Mouse (Mus musculus): ENCODE results near the gene Zfyve21. TPM values are rescaled to one million over a fixed set of nuclear protein-coding genes. Genes with fewer than 3 reads are reported as not detected.

The Zfyve21 gene
- polyA plus RNA-seq, 1 experiment from 2014 or later = 159 TPM

DNA sequence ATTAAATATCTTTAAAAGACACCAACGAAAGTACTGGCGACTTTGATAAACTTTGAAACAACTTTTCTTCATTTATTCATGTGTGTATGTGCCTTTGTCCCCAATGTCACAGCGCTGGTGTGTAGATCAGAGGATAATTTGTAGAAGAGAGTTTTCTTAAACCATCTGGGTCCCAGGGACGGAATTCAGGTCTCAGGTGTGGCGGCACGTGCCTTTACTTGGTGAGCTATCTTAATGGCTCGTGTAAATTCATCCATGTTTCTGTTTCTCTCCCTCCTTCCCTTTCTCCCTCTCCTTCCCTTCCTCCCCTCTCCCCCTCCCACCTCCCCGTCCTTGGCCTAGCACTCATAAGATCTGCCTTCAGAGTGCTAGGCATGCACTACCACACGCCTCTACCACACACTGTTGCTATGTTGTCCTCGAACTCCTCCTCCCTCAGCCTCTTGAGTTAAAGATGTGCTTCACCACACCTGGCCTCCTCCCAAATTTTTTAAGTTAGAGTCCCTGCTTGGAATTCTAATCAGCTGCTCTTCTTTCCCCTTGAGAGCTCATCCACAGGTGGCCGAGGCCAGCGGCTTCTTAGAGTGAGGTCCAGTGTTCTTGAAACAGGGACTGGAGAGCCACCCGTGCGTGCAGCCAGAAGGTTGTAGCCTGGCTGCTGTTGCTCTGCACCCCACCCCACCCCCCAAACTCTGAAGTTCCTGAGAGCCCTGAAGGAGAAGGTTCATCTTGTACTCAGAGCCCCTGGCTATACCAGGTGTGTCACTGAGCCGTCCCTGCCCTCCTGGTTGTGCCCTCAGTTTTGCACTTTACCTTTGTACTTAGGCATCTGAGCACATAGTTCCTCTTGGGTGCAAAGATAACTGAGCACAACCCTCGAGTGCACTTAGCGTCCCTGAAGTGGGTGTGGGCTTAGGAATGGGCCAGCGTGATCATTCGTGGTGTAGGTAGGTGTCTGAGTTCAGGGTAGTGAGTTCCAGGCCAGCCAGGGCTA, 1.1 kb downstream of the Zfyve21 start:
- 18% methylated on average over 19 of the region's 19 CpGs for WGBS
- peaks cover 3% of the 10 kb centered on the region; the same call in 1 of the 2 replicates for H3K36me3 ChIP-seq (ENCODE audit: insufficient read depth, low read length)
- H3K27ac ChIP-seq (ENCODE audit: low read length) = peak overlapping the region; percentile 96
- peaks cover 50% of the 10 kb centered on the region for H3K4me1 ChIP-seq (ENCODE audit: insufficient read depth, low read length)
- peak overlapping the region; percentile 82 for H3K4me2 ChIP-seq (replicated peaks; ENCODE audit: low read depth, low read length)
- H3K4me3 ChIP-seq (ENCODE audit: low read length) = peak overlapping the region; percentile 76
- peak overlapping the region; percentile 92 for H3K9ac ChIP-seq (replicated peaks; ENCODE audit: low read length)
- no peaks in the 10 kb centered on the region for H3K27me3 ChIP-seq (ENCODE audit: insufficient read depth, low read length)
- H3K9me3 ChIP-seq (ENCODE audit: low read length) = no peaks in the 10 kb centered on the region
- ATAC-seq (ENCODE audit: low FRiP score, low TSS enrichment) = no peak

GRCm38 (mm10) chr12:111816528-111816927, 2.6 kb downstream of the Zfyve21 start:
- Histone ChIP-seq H3K36me3 (ENCODE audit: insufficient read depth, low read length) (peaks cover 3% of the 10 kb centered on the region; the same call in 1 of the 2 replicates), H3K9ac (replicated peaks; ENCODE audit: low read length) (peak overlapping the region; percentile 48), H3K4me3 (ENCODE audit: low read length) (peak overlapping the region; percentile 19), H3K4me2 (replicated peaks; ENCODE audit: low read depth, low read length) (peak overlapping the region; percentile 82), H3K4me1 (ENCODE audit: insufficient read depth, low read length) (peaks cover 51% of the 10 kb centered on the region), H3K27me3 (ENCODE audit: insufficient read depth, low read length) (no peaks in the 10 kb centered on the region), H3K27ac (ENCODE audit: low read length) (peak overlapping the region; percentile 51), H3K9me3 (ENCODE audit: low read length) (no peaks in the 10 kb centered on the region)
- WGBS = 43% methylated on average over 13 of the region's 13 CpGs
- ATAC-seq (ENCODE audit: low FRiP score, low TSS enrichment) = no peak

DNA sequence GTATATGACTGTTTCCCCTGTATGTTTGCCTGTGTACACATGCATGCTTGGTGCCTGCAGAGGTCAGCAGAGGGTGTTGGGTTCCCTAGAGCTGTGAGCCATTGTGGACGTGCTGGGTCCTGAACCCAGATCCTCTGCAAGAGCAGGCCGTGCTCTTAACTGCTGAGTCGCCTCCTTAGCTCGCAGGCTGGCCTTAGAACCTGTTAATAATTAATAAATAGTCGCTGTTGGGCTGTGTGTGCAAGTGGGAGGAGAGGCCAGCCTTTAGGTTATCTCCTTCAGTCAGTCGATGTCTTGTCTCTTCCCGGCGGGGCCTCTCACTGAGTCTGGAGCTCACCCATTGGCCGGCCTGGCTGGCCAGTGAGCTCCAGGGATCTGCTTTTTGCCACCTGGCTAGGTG, 3.0 kb downstream of the Zfyve21 start:
- H3K4me1 ChIP-seq (ENCODE audit: insufficient read depth, low read length) = peaks cover 51% of the 10 kb centered on the region
- H3K27ac ChIP-seq (ENCODE audit: low read length) = peak overlapping the region; percentile 51
- peak overlapping the region; percentile 19; the same call in 1 of the 2 replicates for H3K4me3 ChIP-seq (ENCODE audit: low read length)

GRCm38 (mm10) chr12:111817991-111818390, 4.0 kb downstream of the Zfyve21 start:
- Histone ChIP-seq H3K27me3 (ENCODE audit: insufficient read depth, low read length) (no peaks in the 10 kb centered on the region), H3K27ac (ENCODE audit: low read length) (no peak overlapping the region), H3K4me2 (replicated peaks; ENCODE audit: low read depth, low read length) (no peak overlapping the region), H3K9me3 (ENCODE audit: low read length) (no peaks in the 10 kb centered on the region), H3K9ac (replicated peaks; ENCODE audit: low read length) (no peak overlapping the region), H3K4me3 (ENCODE audit: low read length) (no peak overlapping the region), H3K36me3 (ENCODE audit: insufficient read depth, low read length) (peaks cover 3% of the 10 kb centered on the region; the same call in 1 of the 2 replicates), H3K4me1 (ENCODE audit: insufficient read depth, low read length) (peaks cover 45% of the 10 kb centered on the region)
- no peak for ATAC-seq (ENCODE audit: low FRiP score, low TSS enrichment)
- 87% methylated on average over 8 of the region's 8 CpGs for WGBS

More for the DNA sequence above, 3.0 kb downstream of the Zfyve21 start:
- H3K27me3 ChIP-seq (ENCODE audit: insufficient read depth, low read length) = no peaks in the 10 kb centered on the region
- no peaks in the 10 kb centered on the region for H3K9me3 ChIP-seq (ENCODE audit: low read length)
- H3K4me2 ChIP-seq (replicated peaks; ENCODE audit: low read depth, low read length) = peak overlapping the region; percentile 82
- WGBS = 52% methylated on average over 9 of the region's 9 CpGs
- H3K9ac ChIP-seq (replicated peaks; ENCODE audit: low read length) = peak overlapping the region; percentile 48
- no peak for ATAC-seq (ENCODE audit: low FRiP score, low TSS enrichment)
- H3K36me3 ChIP-seq (ENCODE audit: insufficient read depth, low read length) = peaks cover 3% of the 10 kb centered on the region; the same call in 1 of the 2 replicates

GRCm38 (mm10) chr12:111819936-111820335, 6.0 kb downstream of the Zfyve21 start:
- Histone ChIP-seq H3K4me2 (replicated peaks; ENCODE audit: low read depth, low read length) (no peak overlapping the region), H3K4me1 (ENCODE audit: insufficient read depth, low read length) (peaks cover 40% of the 10 kb centered on the region), H3K27ac (ENCODE audit: low read length) (no peak overlapping the region), H3K9me3 (ENCODE audit: low read length) (no peaks in the 10 kb centered on the region), H3K4me3 (ENCODE audit: low read length) (no peak overlapping the region), H3K27me3 (ENCODE audit: insufficient read depth, low read length) (no peaks in the 10 kb centered on the region), H3K36me3 (ENCODE audit: insufficient read depth, low read length) (peaks cover 17% of the 10 kb centered on the region), H3K9ac (replicated peaks; ENCODE audit: low read length) (no peak overlapping the region)
- ATAC-seq (ENCODE audit: low FRiP score, low TSS enrichment) = no peak
- WGBS = 53% methylated on average over 8 of the region's 8 CpGs

DNA sequence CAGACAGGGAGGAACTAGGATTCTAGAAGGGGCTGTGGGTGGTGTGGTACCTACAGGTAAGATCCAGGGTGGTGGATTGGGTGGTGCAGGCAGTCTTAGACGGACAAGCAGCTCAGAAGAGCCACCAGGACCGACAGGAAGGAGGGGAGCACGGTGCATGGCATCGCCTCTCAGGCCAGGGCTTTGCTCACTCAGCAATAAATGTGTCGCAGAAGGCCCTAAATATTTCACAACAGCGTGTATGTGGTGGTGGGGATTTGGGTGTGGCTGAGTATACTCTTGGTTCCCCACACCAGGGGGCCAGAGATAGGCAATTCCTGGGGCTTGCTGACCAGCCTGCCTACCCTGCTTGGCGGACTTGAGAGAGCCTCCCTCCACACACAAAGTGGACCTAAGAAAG, 6.7 kb downstream of the Zfyve21 start:
- Histone ChIP-seq H3K27ac (ENCODE audit: low read length) (no peak overlapping the region), H3K4me3 (ENCODE audit: low read length) (no peak overlapping the region), H3K4me2 (replicated peaks; ENCODE audit: low read depth, low read length) (no peak overlapping the region), H3K27me3 (ENCODE audit: insufficient read depth, low read length) (no peaks in the 10 kb centered on the region), H3K36me3 (ENCODE audit: insufficient read depth, low read length) (peaks cover 24% of the 10 kb centered on the region), H3K4me1 (ENCODE audit: insufficient read depth, low read length) (peaks cover 32% of the 10 kb centered on the region), H3K9ac (replicated peaks; ENCODE audit: low read length) (no peak overlapping the region), H3K9me3 (ENCODE audit: low read length) (no peaks in the 10 kb centered on the region)
- ATAC-seq (ENCODE audit: low FRiP score, low TSS enrichment) = no peak
- 68% methylated on average over 7 of the region's 7 CpGs for WGBS

DNA sequence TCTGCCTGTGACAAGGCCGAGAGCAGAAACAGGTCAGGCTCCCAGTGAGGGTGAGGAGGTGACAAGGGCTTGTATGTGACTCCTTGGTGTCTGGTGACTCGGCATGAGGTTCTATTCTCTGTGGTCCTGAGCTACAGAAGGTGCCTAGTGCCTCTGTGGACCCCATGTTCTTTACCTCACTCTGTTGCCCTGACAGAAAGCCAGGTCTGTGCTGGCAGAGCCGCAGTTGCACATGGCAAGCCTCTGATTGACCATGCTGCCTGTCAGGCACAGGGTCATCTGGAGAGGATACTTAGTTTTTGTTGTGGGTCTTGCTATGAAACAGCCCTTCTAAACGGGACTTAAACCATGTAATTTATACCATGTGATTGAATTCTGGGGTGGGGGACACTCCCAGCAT, 8.0 kb downstream of the Zfyve21 start:
- WGBS = 66% methylated on average over 4 of the region's 4 CpGs

GRCm38 (mm10) chr12:111827556-111827955, 13.6 kb downstream of the Zfyve21 start:
- WGBS = 85% methylated on average over 12 of the region's 12 CpGs
- H3K4me2 ChIP-seq (replicated peaks; ENCODE audit: low read depth, low read length) = no peak overlapping the region
- H3K9me3 ChIP-seq (ENCODE audit: low read length) = no peaks in the 10 kb centered on the region
- no peaks in the 10 kb centered on the region for H3K27me3 ChIP-seq (ENCODE audit: insufficient read depth, low read length)
- H3K4me3 ChIP-seq (ENCODE audit: low read length) = no peak overlapping the region
- H3K9ac ChIP-seq (replicated peaks; ENCODE audit: low read length) = no peak overlapping the region
- H3K27ac ChIP-seq (ENCODE audit: low read length) = no peak overlapping the region
- peaks cover 85% of the 10 kb centered on the region for H3K36me3 ChIP-seq (ENCODE audit: insufficient read depth, low read length)
- ATAC-seq (ENCODE audit: low FRiP score, low TSS enrichment) = no peak
- H3K4me1 ChIP-seq (ENCODE audit: insufficient read depth, low read length) = no peaks in the 10 kb centered on the region

More for the DNA sequence above, 8.0 kb downstream of the Zfyve21 start:
- ATAC-seq (ENCODE audit: low FRiP score, low TSS enrichment) = no peak
- Histone ChIP-seq H3K27me3 (ENCODE audit: insufficient read depth, low read length) (no peaks in the 10 kb centered on the region), H3K9me3 (ENCODE audit: low read length) (no peaks in the 10 kb centered on the region), H3K36me3 (ENCODE audit: insufficient read depth, low read length) (peaks cover 36% of the 10 kb centered on the region), H3K4me2 (replicated peaks; ENCODE audit: low read depth, low read length) (no peak overlapping the region), H3K4me1 (ENCODE audit: insufficient read depth, low read length) (peaks cover 20% of the 10 kb centered on the region), H3K9ac (replicated peaks; ENCODE audit: low read length) (no peak overlapping the region), H3K4me3 (ENCODE audit: low read length) (no peak overlapping the region), H3K27ac (ENCODE audit: low read length) (no peak overlapping the region)

DNA sequence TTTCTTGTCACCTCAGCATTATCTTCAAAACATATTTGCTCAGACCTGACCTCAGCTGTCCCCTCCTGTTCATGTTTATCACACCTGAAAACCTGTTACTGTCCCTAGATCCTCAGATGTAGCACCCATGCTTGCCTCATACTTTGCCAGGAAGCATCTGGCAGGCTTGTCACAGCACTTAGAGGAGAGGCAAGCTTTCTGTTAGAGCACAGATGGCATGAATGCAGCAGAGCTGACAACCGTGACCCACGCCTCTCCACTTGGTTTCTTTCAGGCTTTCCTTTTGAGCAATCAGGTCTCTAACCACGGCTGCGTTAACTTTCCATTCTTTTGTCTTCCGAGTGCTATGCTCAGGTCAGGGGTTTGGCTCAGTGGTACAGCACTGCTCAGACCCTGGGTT, 15.5 kb downstream of the Zfyve21 start:
- 90% methylated on average over 5 of the region's 5 CpGs for WGBS
- Histone ChIP-seq H3K27ac (ENCODE audit: low read length) (no peak overlapping the region), H3K9ac (replicated peaks; ENCODE audit: low read length) (no peak overlapping the region), H3K27me3 (ENCODE audit: insufficient read depth, low read length) (no peaks in the 10 kb centered on the region), H3K4me1 (ENCODE audit: insufficient read depth, low read length) (no peaks in the 10 kb centered on the region), H3K4me2 (replicated peaks; ENCODE audit: low read depth, low read length) (no peak overlapping the region), H3K9me3 (ENCODE audit: low read length) (no peaks in the 10 kb centered on the region), H3K36me3 (ENCODE audit: insufficient read depth, low read length) (peaks cover 90% of the 10 kb centered on the region), H3K4me3 (ENCODE audit: low read length) (no peak overlapping the region)
- ATAC-seq (ENCODE audit: low FRiP score, low TSS enrichment) = no peak

GRCm38 (mm10) chr12:111829954-111830353, 16.0 kb downstream of the Zfyve21 start:
- H3K4me1 ChIP-seq (ENCODE audit: insufficient read depth, low read length) = no peaks in the 10 kb centered on the region

More at GRCm38 (mm10) chr12:111829954-111830353, 16.0 kb downstream of the Zfyve21 start:
- no peak for ATAC-seq (ENCODE audit: low FRiP score, low TSS enrichment)
- Histone ChIP-seq H3K27ac (ENCODE audit: low read length) (no peak overlapping the region), H3K4me2 (replicated peaks; ENCODE audit: low read depth, low read length) (no peak overlapping the region), H3K36me3 (ENCODE audit: insufficient read depth, low read length) (peaks cover 88% of the 10 kb centered on the region), H3K4me3 (ENCODE audit: low read length) (no peak overlapping the region), H3K27me3 (ENCODE audit: insufficient read depth, low read length) (no peaks in the 10 kb centered on the region), H3K9me3 (ENCODE audit: low read length) (no peaks in the 10 kb centered on the region), H3K9ac (replicated peaks; ENCODE audit: low read length) (no peak overlapping the region)
- WGBS = 95% methylated on average over 9 of the region's 9 CpGs

Measured in kidney, embryonic 16.5 days (tissue).